Mouse (Mus musculus): ENCODE measurements around the gene Ubald1. TPM values are rescaled to one million over a fixed set of nuclear protein-coding genes. Genes with fewer than 3 reads are reported as not detected.

Ubald1 gene
- total RNA-seq (2014; rRNA removed) (37.6 and 38.8 TPM in 2 replicates), polyA plus RNA-seq (2015; fragmentation: Nextera tagmentation; extraction: Ambion mirVana) (66.3 and 66.6 TPM in 2 replicates)

DNA sequence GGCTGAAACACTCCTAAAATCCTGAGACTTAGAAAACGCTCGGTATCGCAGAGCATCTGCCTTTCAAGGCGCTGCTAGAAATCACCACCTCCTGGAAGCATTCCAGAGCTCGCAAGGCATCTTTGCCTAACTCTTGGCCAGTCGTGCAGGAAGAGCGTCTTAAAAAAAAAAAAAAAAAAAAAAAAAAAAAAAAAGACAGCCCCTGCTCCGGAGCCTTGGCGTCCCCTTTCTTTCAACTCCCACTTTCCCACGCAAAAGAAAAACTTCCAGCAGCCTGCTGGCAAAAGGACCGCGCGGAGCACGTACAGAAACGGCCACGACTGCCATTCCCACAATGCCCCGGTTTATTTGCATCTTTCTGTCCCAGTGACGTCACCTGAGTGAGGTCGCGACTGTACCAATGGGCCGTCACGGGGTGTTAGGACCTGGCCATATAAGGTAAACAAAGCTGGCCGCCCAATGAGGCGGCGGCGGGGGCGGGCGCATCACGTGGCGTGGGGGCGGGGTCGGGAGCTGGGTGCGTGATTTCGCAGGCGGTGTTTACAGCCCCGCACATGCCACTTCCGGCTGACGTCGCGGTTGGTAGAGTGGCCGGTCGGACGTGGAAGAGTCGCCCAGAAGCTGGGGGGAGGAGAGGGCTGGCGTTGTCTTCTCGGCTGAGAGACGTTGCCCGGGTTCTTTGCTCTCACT lies at the start of gene Ubald1:
Gene Ubald1 (minus strand): TSS at position 180 of the 690 bp plus-strand sequence.
- H3K4me1 ChIP-seq (ENCODE audit: insufficient read depth, low read length), result peaks cover 15% of the 10 kb centered on the region
- no peaks in the 10 kb centered on the region for H3K27me3 ChIP-seq (ENCODE audit: insufficient read depth, low read length)
- TF ChIP-seq CTCF (IDR thresholded peaks at IDR 0.05; ENCODE audit: low read depth), result no peak; the same call in 1 of the 2 replicates
- DNase-seq (ENCODE audit: low spot score), result peak; percentile 100
- peak within 1 kb of the TSS; percentile 81 for H3K4me3 ChIP-seq (ENCODE audit: low read length)
- H3K27ac ChIP-seq, result peak within 1 kb of the TSS; percentile 98
- WGBS, result under 1% methylated on average over 48 of the region's 48 CpGs
- H3K9me3 ChIP-seq (ENCODE audit: low read length), result no peaks in the 10 kb centered on the region
- peak within 1 kb of the TSS; percentile 63 for H3K4me2 ChIP-seq (ENCODE audit: low read depth, low read length)
- H3K36me3 ChIP-seq (ENCODE audit: insufficient read depth, low read length), result no peaks in the 10 kb centered on the region
- H3K9ac ChIP-seq (replicated peaks; ENCODE audit: low read length), result peak within 1 kb of the TSS; percentile 89
- ATAC-seq, result peak; percentile 93

DNA sequence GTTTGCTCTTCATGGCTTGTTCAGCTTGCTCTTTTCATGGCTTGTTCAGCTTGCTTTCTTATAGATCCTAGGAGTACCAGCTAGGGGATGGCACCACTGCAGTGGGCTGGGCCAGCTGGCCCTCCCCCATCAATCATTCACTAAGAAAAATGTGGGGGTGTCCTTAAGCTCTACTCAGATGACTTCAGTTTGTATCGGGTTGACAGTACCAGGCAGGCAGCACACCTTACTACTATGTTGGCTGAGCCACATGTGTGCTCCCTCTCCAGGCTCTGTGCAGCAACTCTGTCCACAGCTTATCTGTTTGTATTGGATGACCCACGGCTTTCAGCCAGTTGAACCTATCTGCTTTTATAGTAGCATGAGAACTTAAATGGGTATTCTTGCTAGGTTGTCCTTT lies 48.4 kb upstream of the Ubald1 start:
- WGBS, result 88% methylated on average over 2 of the region's 2 CpGs
- no peak for TF ChIP-seq CTCF (IDR thresholded peaks at IDR 0.05; ENCODE audit: low read depth)
- H3K27ac ChIP-seq, result no peak overlapping the region
- H3K9ac ChIP-seq (replicated peaks; ENCODE audit: low read length), result no peak overlapping the region
- H3K27me3 ChIP-seq (ENCODE audit: insufficient read depth, low read length), result no peaks in the 10 kb centered on the region
- peaks cover 85% of the 10 kb centered on the region for H3K36me3 ChIP-seq (ENCODE audit: insufficient read depth, low read length)
- ATAC-seq (no peak), DNase-seq (ENCODE audit: low spot score) (no peak)
- H3K4me3 ChIP-seq (ENCODE audit: low read length), result no peak overlapping the region
- H3K4me1 ChIP-seq (ENCODE audit: insufficient read depth, low read length), result no peaks in the 10 kb centered on the region
- H3K4me2 ChIP-seq (ENCODE audit: low read depth, low read length), result no peak overlapping the region
- H3K9me3 ChIP-seq (ENCODE audit: low read length), result no peaks in the 10 kb centered on the region

- H3K4me2 ChIP-seq (ENCODE audit: low read depth, low read length), result no peak overlapping the region
- H3K4me1 ChIP-seq (ENCODE audit: insufficient read depth, low read length), result no peaks in the 10 kb centered on the region
- ATAC-seq (no peak), DNase-seq (ENCODE audit: low spot score) (no peak)
- H3K27ac ChIP-seq, result no peak overlapping the region
- no peak for TF ChIP-seq CTCF (IDR thresholded peaks at IDR 0.05; ENCODE audit: low read depth)
- H3K9me3 ChIP-seq (ENCODE audit: low read length), result no peaks in the 10 kb centered on the region
- 89% methylated on average over 7 of the region's 7 CpGs for WGBS
- no peaks in the 10 kb centered on the region for H3K27me3 ChIP-seq (ENCODE audit: insufficient read depth, low read length)
- H3K4me3 ChIP-seq (ENCODE audit: low read length), result no peak overlapping the region
- no peak overlapping the region for H3K9ac ChIP-seq (replicated peaks; ENCODE audit: low read length)
- peaks cover 86% of the 10 kb centered on the region for H3K36me3 ChIP-seq (ENCODE audit: insufficient read depth, low read length)
These were observed 47.9 kb upstream of the Ubald1 start for GRCm38 (mm10) chr16:4927967-4928366.

DNA sequence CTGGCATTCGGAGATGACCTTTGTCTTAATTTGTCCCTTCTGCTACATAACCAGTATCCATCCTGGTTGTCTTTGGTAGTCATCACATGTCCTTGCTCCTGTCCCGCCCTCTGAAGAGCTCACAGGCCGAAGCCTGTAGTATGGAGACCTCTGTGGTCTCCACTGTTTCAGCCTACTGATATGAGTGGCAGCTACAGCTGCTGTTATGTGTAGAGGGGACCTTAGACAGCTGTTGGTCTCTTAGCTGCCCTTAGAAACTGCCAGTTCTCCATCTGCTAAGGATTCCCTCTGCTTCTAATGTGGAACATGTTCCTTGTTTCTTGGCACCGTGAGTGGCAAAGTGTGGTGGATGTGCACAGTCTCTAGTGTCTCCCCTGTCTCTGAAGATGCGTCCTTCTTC lies 43.9 kb upstream of the Ubald1 start:
- no peaks in the 10 kb centered on the region for H3K9me3 ChIP-seq (ENCODE audit: low read length)
- TF ChIP-seq CTCF (IDR thresholded peaks at IDR 0.05; ENCODE audit: low read depth), result no peak
- no peak overlapping the region for H3K4me2 ChIP-seq (ENCODE audit: low read depth, low read length)
- no peaks in the 10 kb centered on the region for H3K4me1 ChIP-seq (ENCODE audit: insufficient read depth, low read length)
- ATAC-seq, result no peak
- no peak overlapping the region for H3K4me3 ChIP-seq (ENCODE audit: low read length)
- H3K27me3 ChIP-seq (ENCODE audit: insufficient read depth, low read length), result no peaks in the 10 kb centered on the region
- DNase-seq (ENCODE audit: low spot score), result no peak
- no peak overlapping the region for H3K9ac ChIP-seq (replicated peaks; ENCODE audit: low read length)
- peaks cover 79% of the 10 kb centered on the region for H3K36me3 ChIP-seq (ENCODE audit: insufficient read depth, low read length)
- 96% methylated on average over 5 of the region's 5 CpGs for WGBS
- H3K27ac ChIP-seq, result no peak overlapping the region

GRCm38 (mm10) chr16:4922481-4922880 lies 42.4 kb upstream of the Ubald1 start:
- H3K27ac ChIP-seq, result no peak overlapping the region
- H3K9me3 ChIP-seq (ENCODE audit: low read length), result no peaks in the 10 kb centered on the region
- no peak overlapping the region for H3K4me3 ChIP-seq (ENCODE audit: low read length)
- H3K4me1 ChIP-seq (ENCODE audit: insufficient read depth, low read length), result no peaks in the 10 kb centered on the region
- H3K36me3 ChIP-seq (ENCODE audit: insufficient read depth, low read length), result peaks cover 72% of the 10 kb centered on the region
- TF ChIP-seq CTCF (IDR thresholded peaks at IDR 0.05; ENCODE audit: low read depth), result no peak
- 95% methylated on average over 6 of the region's 6 CpGs for WGBS
- H3K9ac ChIP-seq (replicated peaks; ENCODE audit: low read length), result no peak overlapping the region
- H3K4me2 ChIP-seq (ENCODE audit: low read depth, low read length), result no peak overlapping the region
- no peak for DNase-seq (ENCODE audit: low spot score)
- no peaks in the 10 kb centered on the region for H3K27me3 ChIP-seq (ENCODE audit: insufficient read depth, low read length)
- no peak for ATAC-seq

DNA sequence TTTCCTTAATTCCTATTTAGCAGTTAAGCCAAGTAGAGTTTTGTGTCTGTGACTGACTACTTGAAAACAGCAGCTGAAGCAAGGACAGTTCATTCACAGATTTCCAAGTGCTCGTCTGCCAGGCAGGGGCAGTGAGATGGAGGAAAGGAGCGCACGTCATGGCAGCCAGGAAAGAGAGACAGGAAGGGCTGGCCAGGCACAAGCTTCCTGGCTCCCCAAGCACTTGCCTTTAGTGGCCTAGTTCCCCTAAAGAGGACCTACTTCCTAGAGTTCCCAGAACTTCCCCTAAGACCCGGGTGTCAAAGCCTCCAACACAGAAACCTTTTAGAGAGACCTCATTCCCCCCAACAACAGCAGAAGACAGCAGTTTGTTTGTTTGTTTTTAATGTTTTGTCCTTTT lies 40.4 kb upstream of the Ubald1 start:
- Histone ChIP-seq H3K36me3 (ENCODE audit: insufficient read depth, low read length) (peaks cover 69% of the 10 kb centered on the region), H3K9ac (replicated peaks; ENCODE audit: low read length) (no peak overlapping the region), H3K4me1 (ENCODE audit: insufficient read depth, low read length) (no peaks in the 10 kb centered on the region), H3K27ac (no peak overlapping the region), H3K9me3 (ENCODE audit: low read length) (no peaks in the 10 kb centered on the region), H3K27me3 (ENCODE audit: insufficient read depth, low read length) (no peaks in the 10 kb centered on the region), H3K4me3 (ENCODE audit: low read length) (no peak overlapping the region), H3K4me2 (ENCODE audit: low read depth, low read length) (no peak overlapping the region)
- 79% methylated on average over 4 of the region's 4 CpGs for WGBS
- TF ChIP-seq CTCF (IDR thresholded peaks at IDR 0.05; ENCODE audit: low read depth), result no peak
- no peak for DNase-seq (ENCODE audit: low spot score)
- no peak for ATAC-seq

DNA sequence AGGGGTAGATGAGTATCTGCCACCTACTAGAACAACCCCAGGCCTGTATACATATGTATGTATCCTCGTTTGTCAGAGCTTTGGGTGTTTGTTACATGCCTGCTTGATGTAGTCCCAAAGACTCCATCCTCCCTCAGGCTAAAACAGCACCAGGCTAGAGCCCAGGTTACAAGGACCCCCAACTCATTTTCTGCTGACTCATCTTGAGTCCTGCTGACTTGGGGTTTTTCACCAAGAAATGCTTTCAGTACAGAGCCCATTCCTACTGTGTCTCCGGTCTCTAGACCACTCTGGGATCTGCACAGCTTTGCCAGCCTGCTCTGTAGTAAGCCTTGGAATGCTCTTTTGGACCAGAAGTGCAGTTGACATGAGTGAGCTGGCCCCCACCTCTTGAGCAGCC lies 36.5 kb upstream of the Ubald1 start:
- 85% methylated on average over 2 of the region's 2 CpGs for WGBS
- TF ChIP-seq CTCF (IDR thresholded peaks at IDR 0.05; ENCODE audit: low read depth), result no peak
- Histone ChIP-seq H3K4me2 (ENCODE audit: low read depth, low read length) (no peak overlapping the region), H3K4me1 (ENCODE audit: insufficient read depth, low read length) (no peaks in the 10 kb centered on the region), H3K27ac (no peak overlapping the region), H3K9me3 (ENCODE audit: low read length) (no peaks in the 10 kb centered on the region), H3K27me3 (ENCODE audit: insufficient read depth, low read length) (no peaks in the 10 kb centered on the region), H3K9ac (replicated peaks; ENCODE audit: low read length) (no peak overlapping the region), H3K4me3 (ENCODE audit: low read length) (no peak overlapping the region), H3K36me3 (ENCODE audit: insufficient read depth, low read length) (peaks cover 49% of the 10 kb centered on the region)
- DNase-seq (ENCODE audit: low spot score), result no peak
- ATAC-seq, result no peak
